In genomic region chr7:44560435-44561400, GRCm38 (mm10) we compare ENCODE assay signal across 9 mouse cellular contexts. TPM values are rescaled to one million over a fixed set of nuclear protein-coding genes. Genes with fewer than 3 reads are reported as not detected.
DNase-seq lines count a peak whose midpoint lies in the region; ATAC-seq and TF ChIP-seq lines count a peak whose summit lies in the region.
"Had no signal": no experiment of that assay in that cellular context is flagged by ENCODE, and none has a peak within 500 bp of the region (broad histone marks: within the 10 kb centered on the region; RNA-seq: fewer than 3 reads in every experiment).

No protein-coding gene starts in this region.

- peak; percentile 72 to 73 for DNase-seq in left cerebral cortex, adult 18-20 months (ENCODE audit: low spot score in 2 of 2)
- no peak for DNase-seq in left cerebral cortex, adult 11 months (ENCODE audit: low spot score)
- DNase-seq in c-Kit-positive CD71-positive TER-119-negative erythroid progenitor cells, embryonic 14.5 days (ENCODE audit: low read depth), result peak; percentile 74
- peak; percentile 94 for DNase-seq in forebrain, embryonic 14.5 days (ENCODE audit: low spot score)
- DNase-seq in induced T-regulatory cell, adult 2 months (ENCODE audit: low read depth), result peak; percentile 90
- peak; percentile 88 for DNase-seq in left cerebral cortex, postnatal 4 days
- peak; percentile 94 for DNase-seq in midbrain, embryonic 14.5 days
- DNase-seq in spleen, adult 2 months (ENCODE audit: low read depth in 1 of 2, low spot score in 2 of 2), result peak; percentile 72 to 81

- TF ChIP-seq CTCF in spleen, adult 2 months (IDR thresholded peaks at IDR 0.05; ENCODE audit: extremely low read depth, insufficient read depth, insufficient read length, insufficient replicate concordance), result peak; percentile 77; the same call in 1 of the 2 replicates

- no peaks in the 10 kb centered on the region for H3K4me1 ChIP-seq in forebrain, embryonic 14.5 days (ENCODE audit: control insufficient read depth, insufficient read depth, low read length)
- no peaks in the 10 kb centered on the region for H3K4me1 ChIP-seq in midbrain, embryonic 14.5 days (ENCODE audit: control insufficient read depth, insufficient read depth, low read length)
- peaks cover 5% of the 10 kb centered on the region for H3K4me1 ChIP-seq in spleen, adult 2 months (ENCODE audit: control insufficient read depth, insufficient read depth, insufficient read length)
- H3K4me1 ChIP-seq: embryonic facial prominence, embryonic 12.5 days had no signal

- no peaks in the 10 kb centered on the region for H3K9me3 ChIP-seq in forebrain, embryonic 14.5 days (replicated peaks; ENCODE audit: control insufficient read depth, low read length)
- H3K9me3 ChIP-seq in midbrain, embryonic 14.5 days (ENCODE audit: control insufficient read depth, low read length), result no peaks in the 10 kb centered on the region
- H3K9me3 ChIP-seq: embryonic facial prominence, embryonic 12.5 days had no signal

- H3K9ac ChIP-seq in forebrain, embryonic 14.5 days (ENCODE audit: low read length), result no peak overlapping the region
- no peak overlapping the region for H3K9ac ChIP-seq in midbrain, embryonic 14.5 days (replicated peaks; ENCODE audit: low read length)
- H3K9ac ChIP-seq: embryonic facial prominence, embryonic 12.5 days had no signal

- H3K4me2 ChIP-seq in forebrain, embryonic 14.5 days (ENCODE audit: low read length), result no peak overlapping the region
- no peak overlapping the region for H3K4me2 ChIP-seq in midbrain, embryonic 14.5 days (ENCODE audit: low read length)
- H3K4me2 ChIP-seq: embryonic facial prominence, embryonic 12.5 days had no signal

- no peak for TF ChIP-seq POLR2A in spleen, adult 2 months (IDR thresholded peaks at IDR 0.05; ENCODE audit: low read depth, low read length)

- 54% methylated on average over 18 of the region's 18 CpGs for WGBS in forebrain, embryonic 14.5 days
- WGBS in midbrain, embryonic 14.5 days, result 54% methylated on average over 18 of the region's 18 CpGs
- 53% methylated on average over 18 of the region's 18 CpGs for WGBS in spleen, adult 2 months

- H3K27me3 ChIP-seq in forebrain, embryonic 14.5 days (replicated peaks; ENCODE audit: control insufficient read depth, insufficient read depth, low read length), result no peaks in the 10 kb centered on the region
- no peaks in the 10 kb centered on the region; the same call in 1 of the 2 replicates for H3K27me3 ChIP-seq in midbrain, embryonic 14.5 days (ENCODE audit: control insufficient read depth, insufficient read depth, low read length)
- no peaks in the 10 kb centered on the region for H3K27me3 ChIP-seq in spleen, adult 2 months (ENCODE audit: control insufficient read depth, insufficient read depth, low read length)
- H3K27me3 ChIP-seq: embryonic facial prominence, embryonic 12.5 days had no signal

- intact Hi-C loops in left cerebral cortex, postnatal 4 days (cut with DNase I), result loop anchor here (10.0 kb wide), 1 partner anchor 46 kb away; no protein-coding TSS in a partner anchor

- ATAC-seq in forebrain, embryonic 14.5 days, result peak; percentile 70
- ATAC-seq in midbrain, embryonic 14.5 days (ENCODE audit: low FRiP score, low TSS enrichment), result 0 out of 2 replicates have a peak, but pooled peaks have one; percentile 48

- no peak overlapping the region for H3K4me3 ChIP-seq in forebrain, embryonic 14.5 days (ENCODE audit: low read depth, low read length)
- H3K4me3 ChIP-seq in midbrain, embryonic 14.5 days (replicated peaks; ENCODE audit: low read depth, low read length), result no peak overlapping the region
- H3K4me3 ChIP-seq in spleen, adult 2 months (ENCODE audit: extremely low read depth, insufficient read depth, insufficient read length), result no peak overlapping the region
- H3K4me3 ChIP-seq: embryonic facial prominence, embryonic 12.5 days had no signal

- no peak overlapping the region for H3K27ac ChIP-seq in forebrain, embryonic 14.5 days (ENCODE audit: low read depth, low read length)
- H3K27ac ChIP-seq in midbrain, embryonic 14.5 days (replicated peaks; ENCODE audit: low read depth, low read length), result no peak overlapping the region
- H3K27ac ChIP-seq in spleen, adult 2 months (ENCODE audit: insufficient read depth, low read length), result no peak overlapping the region
- H3K27ac ChIP-seq: embryonic facial prominence, embryonic 12.5 days had no signal

- H3K36me3 ChIP-seq in forebrain, embryonic 14.5 days (ENCODE audit: control insufficient read depth, insufficient read depth, low read length), result no peaks in the 10 kb centered on the region
- H3K36me3 ChIP-seq in midbrain, embryonic 14.5 days (ENCODE audit: control insufficient read depth, insufficient read depth, low read length), result no peaks in the 10 kb centered on the region
- H3K36me3 ChIP-seq in spleen, adult 2 months (ENCODE audit: control insufficient read depth, insufficient read depth, low read length), result no peaks in the 10 kb centered on the region
- H3K36me3 ChIP-seq: embryonic facial prominence, embryonic 12.5 days had no signal

RNA-seq across cellular contexts. Expression of gene Nr1h2, which starts 7.0 kb away (rescaled TPM):
- total RNA-seq in left cerebral cortex, adult 18-20 months (2021), result 10 to 100 TPM; 75.2 to 85.6 TPM
- polyA plus RNA-seq in forebrain, embryonic 14.5 days (2014; fragmentation: Nextera tagmentation; extraction: Ambion mirVana), result 72.6 and 78.2 TPM in 2 replicates
- total RNA-seq in left cerebral cortex, postnatal 4 days (2021), result 10 to 100 TPM; 44.4 to 55.0 TPM
- polyA plus RNA-seq in midbrain, embryonic 14.5 days (2014; fragmentation: Nextera tagmentation; extraction: Ambion mirVana), result 57.1 and 62.0 TPM in 2 replicates
- 162 and 211 TPM in 2 replicates for polyA plus RNA-seq in spleen, adult 2 months (2012; rRNA removed)

RNA-seq across cellular contexts. Expression of gene Napsa, which starts 11.5 kb away (rescaled TPM):
- total RNA-seq in left cerebral cortex, adult 18-20 months (2021), result under 1 TPM in 1 of 2 experiments, not detected in 1; 0.37 TPM
- polyA plus RNA-seq in forebrain, embryonic 14.5 days (2014; fragmentation: Nextera tagmentation; extraction: Ambion mirVana), result 0.74 and 0.79 TPM in 2 replicates
- under 1 TPM in 1 of 2 experiments, not detected in 1; 0.30 TPM for total RNA-seq in left cerebral cortex, postnatal 4 days (2021)
- 1.1 TPM in 1 of 2 replicates, not detected in the other for polyA plus RNA-seq in midbrain, embryonic 14.5 days (2014; fragmentation: Nextera tagmentation; extraction: Ambion mirVana)
- 256 and 335 TPM in 2 replicates for polyA plus RNA-seq in spleen, adult 2 months (2012; rRNA removed)

RNA-seq across cellular contexts. Expression of gene Pold1, which starts 12.1 kb away (rescaled TPM):
- total RNA-seq in left cerebral cortex, adult 18-20 months (2021), result 10 to 100 TPM in 1 of 2 experiments, 1 to 10 TPM in 1; 9.7 to 10.8 TPM
- polyA plus RNA-seq in forebrain, embryonic 14.5 days (2014; fragmentation: Nextera tagmentation; extraction: Ambion mirVana), result 32.6 and 33.0 TPM in 2 replicates
- total RNA-seq in left cerebral cortex, postnatal 4 days (2021), result 10 to 100 TPM; 13.6 to 14.4 TPM
- polyA plus RNA-seq in midbrain, embryonic 14.5 days (2014; fragmentation: Nextera tagmentation; extraction: Ambion mirVana), result 17.8 and 19.5 TPM in 2 replicates
- polyA plus RNA-seq in spleen, adult 2 months (2012; rRNA removed), result 118 and 121 TPM in 2 replicates

RNA-seq across cellular contexts. Expression of gene Spib, which starts 28.8 kb away (rescaled TPM):
- total RNA-seq in left cerebral cortex, adult 18-20 months (2021), result under 1 TPM; 0.12 to 0.21 TPM
- not detected in 2 replicates for polyA plus RNA-seq in forebrain, embryonic 14.5 days (2014; fragmentation: Nextera tagmentation; extraction: Ambion mirVana)
- total RNA-seq in left cerebral cortex, postnatal 4 days (2021), result under 1 TPM in 1 of 2 experiments, not detected in 1; 0.20 TPM
- not detected in 2 replicates for polyA plus RNA-seq in midbrain, embryonic 14.5 days (2014; fragmentation: Nextera tagmentation; extraction: Ambion mirVana)
- 285 and 365 TPM in 2 replicates for polyA plus RNA-seq in spleen, adult 2 months (2012; rRNA removed)
- polyA plus RNA-seq: embryonic facial prominence, embryonic 12.5 days had no signal

RNA-seq across cellular contexts. Expression of gene Kcnc3, which starts 29.7 kb away (rescaled TPM):
- 100 to 1,000 TPM in 1 of 2 experiments, 10 to 100 TPM in 1; 94.5 to 111 TPM for total RNA-seq in left cerebral cortex, adult 18-20 months (2021)
- polyA plus RNA-seq in forebrain, embryonic 14.5 days (2014; fragmentation: Nextera tagmentation; extraction: Ambion mirVana), result 2.1 and 2.2 TPM in 2 replicates
- 10 to 100 TPM; 31.0 to 33.0 TPM for total RNA-seq in left cerebral cortex, postnatal 4 days (2021)
- polyA plus RNA-seq in midbrain, embryonic 14.5 days (2014; fragmentation: Nextera tagmentation; extraction: Ambion mirVana), result 5.2 and 7.5 TPM in 2 replicates
- 3.5 and 4.2 TPM in 2 replicates for polyA plus RNA-seq in spleen, adult 2 months (2012; rRNA removed)

Comparison
In these comparisons a context has a peak if more than half of its experiments do, and no peak if none do; other contexts are left out.
1. RNA of gene Napsa, which starts 11.5 kb away (polyA plus RNA-seq): 256 to 335 TPM in spleen, adult 2 months; 1.1 TPM in midbrain, embryonic 14.5 days and 0.74 to 0.79 TPM in forebrain, embryonic 14.5 days; every median in the first group is over 100 times any median in the second.